Mouse (Mus musculus): ENCODE results near the gene Ecm2. TPM values are rescaled to one million over a fixed set of nuclear protein-coding genes. Genes with fewer than 3 reads are reported as not detected.

Ecm2 gene
- total and polyA plus RNA-seq, 3 experiments: 0.04 to 0.14 TPM; not detected in 1

- Histone ChIP-seq H3K9ac (ENCODE audit: insufficient read depth, low read depth) (no peak within 1 kb of the TSS), H3K4me2 (ENCODE audit: insufficient read depth, low read depth, poor library complexity, severe bottlenecking) (no peak within 1 kb of the TSS), H3K27ac (ENCODE audit: insufficient read depth, low read depth) (no peak within 1 kb of the TSS), H3K9me3 (replicated peaks; ENCODE audit: low read length) (no peaks in the 10 kb centered on the region), H3K36me3 (replicated peaks in 1 of 2; ENCODE audit: control insufficient read depth in 1 of 2, insufficient read depth in 1 of 2, low read length in 1 of 2) (no peaks in the 10 kb centered on the region), H3K4me1 (ENCODE audit: control insufficient read depth in 1 of 2, insufficient read depth in 2 of 2) (peaks cover 0 to 5% of the 10 kb centered on the region in 2 experiments; a peak in 1 of 4 replicates), H3K79me2 (replicated peaks; ENCODE audit: control insufficient read depth, extremely low read depth, insufficient read depth, poor library complexity, severe bottlenecking) (no peaks in the 10 kb centered on the region), H3K4me3 (replicated peaks in 1 of 3; ENCODE audit: low read depth in 2 of 3, low read length in 2 of 3, poor library complexity in 1 of 3) (no peak within 1 kb of the TSS), H3K27me3 (replicated peaks) (no peaks in the 10 kb centered on the region)
- dilution Hi-C loops (cut with MboI; ENCODE audit: extremely low pct_ligation_motif_present, extremely low pct_unique_long_range_greater_than_20kb, low sequenced_read_pairs) (no loop called here), in situ Hi-C loops (cut with MboI; ENCODE audit: low pct_ligation_motif_present, low pct_unique_long_range_greater_than_20kb, low sequenced_read_pairs) (no loop called here)
- no peak for TF ChIP-seq NRF1 (IDR thresholded peaks at IDR 0.05; ENCODE audit: low read depth, low read length)
- no peak for TF ChIP-seq TBP (conservative IDR thresholded peaks at IDR 0.05; ENCODE audit: low read depth, low read length)
- no peak for TF ChIP-seq PAX5 (IDR thresholded peaks at IDR 0.05; ENCODE audit: low read length)
- TF ChIP-seq ELF1 (IDR thresholded peaks at IDR 0.05; ENCODE audit: low read depth, low read length): no peak
- TF ChIP-seq MAX (IDR thresholded peaks at IDR 0.05; ENCODE audit: low read length): no peak
- DNase-seq (ENCODE audit: extremely low read depth): no peak
These were observed 77.2 kb downstream of the Ecm2 start, which contains the start of gene Omd for GRCm38 (mm10) chr13:49581541-49582530. TSS of gene Omd (plus strand) at chr13:49582462.

Other genes starting within 250 kb of the Ecm2 start
- 13.6 and 16.1 TPM in 2 replicates for gene Fgd3, start 184.5 kb upstream of the Ecm2 start, total RNA-seq (2012; rRNA removed)
- 8.7 and 9.5 TPM in 2 replicates for gene Fgd3, start 184.5 kb upstream of the Ecm2 start, total RNA-seq (2014; rRNA removed)
- gene Fgd3, start 184.5 kb upstream of the Ecm2 start, polyA plus RNA-seq (2012; ENCODE audit: insufficient read length, low read depth): 14.5 and 15.9 TPM in 2 replicates
- gene Bicd2, start 163.2 kb upstream of the Ecm2 start, total RNA-seq (2012; rRNA removed): 21.0 and 21.3 TPM in 2 replicates
- 16.9 and 18.0 TPM in 2 replicates for gene Bicd2, start 163.2 kb upstream of the Ecm2 start, total RNA-seq (2014; rRNA removed)
- gene Bicd2, start 163.2 kb upstream of the Ecm2 start, polyA plus RNA-seq (2012; ENCODE audit: insufficient read length, low read depth): 26.5 and 27.0 TPM in 2 replicates
- 8.7 and 11.4 TPM in 2 replicates for gene Ippk, start 83.6 kb upstream of the Ecm2 start, total RNA-seq (2012; rRNA removed)
- gene Ippk, start 83.6 kb upstream of the Ecm2 start, total RNA-seq (2014; rRNA removed): 21.5 and 23.6 TPM in 2 replicates
- gene Ippk, start 83.6 kb upstream of the Ecm2 start, polyA plus RNA-seq (2012; ENCODE audit: insufficient read length, low read depth): 9.0 and 10.3 TPM in 2 replicates
- gene Tes3-ps, start 11.5 kb upstream of the Ecm2 start, total RNA-seq (2012; rRNA removed): 0.25 TPM in 2 replicates
- 2.3 and 2.5 TPM in 2 replicates for gene Tes3-ps, start 11.5 kb upstream of the Ecm2 start, total RNA-seq (2014; rRNA removed)
- 1.6 and 1.7 TPM in 2 replicates for gene Tes3-ps, start 11.5 kb upstream of the Ecm2 start, polyA plus RNA-seq (2012; ENCODE audit: insufficient read length, low read depth)
- gene Aspn, start 39.6 kb downstream of the Ecm2 start, total RNA-seq (2012; rRNA removed): not detected in 2 replicates
- gene Aspn, start 39.6 kb downstream of the Ecm2 start, total RNA-seq (2014; rRNA removed): not detected in 2 replicates
- 0.23 and 0.27 TPM in 2 replicates for gene Aspn, start 39.6 kb downstream of the Ecm2 start, polyA plus RNA-seq (2012; ENCODE audit: insufficient read length, low read depth)
- not detected in 2 replicates for gene Omd, start 77.7 kb downstream of the Ecm2 start, total RNA-seq (2012; rRNA removed)
- not detected in 2 replicates for gene Omd, start 77.7 kb downstream of the Ecm2 start, total RNA-seq (2014; rRNA removed)
- gene Omd, start 77.7 kb downstream of the Ecm2 start, polyA plus RNA-seq (2012; ENCODE audit: insufficient read length, low read depth): 0.25 and 0.37 TPM in 2 replicates
- gene Ogn, start 103.2 kb downstream of the Ecm2 start, total RNA-seq (2012; rRNA removed): not detected in 2 replicates
- not detected in 2 replicates for gene Ogn, start 103.2 kb downstream of the Ecm2 start, total RNA-seq (2014; rRNA removed)
- gene Ogn, start 103.2 kb downstream of the Ecm2 start, polyA plus RNA-seq (2012; ENCODE audit: insufficient read length, low read depth): not detected in 2 replicates
- gene Cenpp, start 148.0 kb downstream of the Ecm2 start, total RNA-seq (2012; rRNA removed): 11.2 and 14.9 TPM in 2 replicates
- 35.3 and 41.8 TPM in 2 replicates for gene Cenpp, start 148.0 kb downstream of the Ecm2 start, total RNA-seq (2014; rRNA removed)
- gene Cenpp, start 148.0 kb downstream of the Ecm2 start, polyA plus RNA-seq (2012; ENCODE audit: insufficient read length, low read depth): 10.7 and 11.8 TPM in 2 replicates
- 14.9 and 24.0 TPM in 2 replicates for gene Nol8, start 148.3 kb downstream of the Ecm2 start, total RNA-seq (2012; rRNA removed)
- 33.4 and 40.1 TPM in 2 replicates for gene Nol8, start 148.3 kb downstream of the Ecm2 start, total RNA-seq (2014; rRNA removed)
- 32.8 and 36.7 TPM in 2 replicates for gene Nol8, start 148.3 kb downstream of the Ecm2 start, polyA plus RNA-seq (2012; ENCODE audit: insufficient read length, low read depth)
- 100 and 141 TPM in 2 replicates for gene Iars, start 177.3 kb downstream of the Ecm2 start, total RNA-seq (2012; rRNA removed)
- 81.6 and 88.2 TPM in 2 replicates for gene Iars, start 177.3 kb downstream of the Ecm2 start, total RNA-seq (2014; rRNA removed)
- 148 and 160 TPM in 2 replicates for gene Iars, start 177.3 kb downstream of the Ecm2 start, polyA plus RNA-seq (2012; ENCODE audit: insufficient read length, low read depth)

Data from CH12.LX (cell line).